Mouse (Mus musculus) CH12.LX (cell line): ENCODE data around the gene Sema3a. TPM values are rescaled to one million over a fixed set of nuclear protein-coding genes. Genes with fewer than 3 reads are reported as not detected.
A peak's percentile ranks its signal among the peaks of the same experiment; 100 is the strongest.

Experiments used
- DNase-seq: peaks from one replicate; pipeline ENCODE4 v3.0.0-alpha.2; 2013; ENCODE audit errors: extremely low read depth
- H3K27ac ChIP-seq: 2 replicates; pipeline ENCODE4 v1.5.1; 2012; ENCODE audit warnings: low read depth, mild to moderate bottlenecking, control low read depth, moderate library complexity; ENCODE audit not compliant: insufficient read depth
- H3K27me3 ChIP-seq: replicated peaks from 2 replicates; pipeline ENCODE3; 2012; ENCODE audit warnings: inconsistent platforms
- H3K36me3 ChIP-seq, 2 experiments: replicated peaks in 1 of 2; 2 replicates each; pipeline versions ENCODE3 to v1.6.1; 2012; ENCODE audit warnings: inconsistent platforms in 1 of 2, low read length in 1 of 2, mild to moderate bottlenecking in 1 of 2, mixed read lengths in 1 of 2, moderate library complexity in 1 of 2; ENCODE audit not compliant: control insufficient read depth in 1 of 2, insufficient read depth in 1 of 2
- H3K4me1 ChIP-seq, 2 experiments: 2 replicates each; pipeline ENCODE4 v1.6.1; 2012; ENCODE audit warnings: inconsistent platforms in 1 of 2, moderate library complexity in 1 of 2; ENCODE audit not compliant: insufficient read depth in 2 of 2, control insufficient read depth in 1 of 2
- H3K4me2 ChIP-seq: 2 replicates; pipeline ENCODE4 v1.6.1; 2012; ENCODE audit warnings: low read depth, mild to moderate bottlenecking, control low read depth; ENCODE audit not compliant: poor library complexity, insufficient read depth, severe bottlenecking
- H3K4me3 ChIP-seq, 3 experiments: fragments of 150-350 bp in 1 of 3; sonication (generic) in 1 of 3; replicated peaks in 1 of 3; 2 replicates each; pipeline versions ENCODE3 to v1.5.1; 2011 to 2012; ENCODE audit warnings: low read depth in 2 of 3, low read length in 2 of 3, mild to moderate bottlenecking in 2 of 3, moderate library complexity in 2 of 3, control low read depth in 1 of 3, improper control_type of control experiment in 1 of 3, inconsistent platforms in 1 of 3, mixed read lengths in 1 of 3; ENCODE audit not compliant: poor library complexity in 1 of 3
- H3K79me2 ChIP-seq: replicated peaks from 2 replicates; pipeline ENCODE4 v1.6.1; 2012; ENCODE audit warnings: mild to moderate bottlenecking, moderate library complexity; ENCODE audit not compliant: control insufficient read depth, poor library complexity, insufficient read depth, severe bottlenecking; ENCODE audit errors: extremely low read depth
- H3K9ac ChIP-seq: 2 replicates; pipeline ENCODE4 v1.6.1; 2012; ENCODE audit warnings: low read depth, mild to moderate bottlenecking, control low read depth, moderate library complexity; ENCODE audit not compliant: insufficient read depth
- H3K9me3 ChIP-seq: replicated peaks from 2 replicates; pipeline ENCODE3; 2012; ENCODE audit warnings: low read length, inconsistent platforms, mixed read lengths
- CTCF ChIP-seq, 2 experiments: IDR thresholded peaks in 1 of 2; conservative IDR thresholded peaks in 1 of 2; 2 replicates each; pipeline ENCODE4 v1.5.1; 2011 to 2012; ENCODE audit warnings: low read depth in 2 of 2, low read length in 2 of 2, improper control_type of control experiment in 1 of 2, inconsistent platforms in 1 of 2, mild to moderate bottlenecking in 1 of 2, moderate library complexity in 1 of 2
- ELF1 ChIP-seq: IDR thresholded peaks from 2 replicates; pipeline ENCODE4 v1.6.1; 2014; ENCODE audit warnings: low read depth, mild to moderate bottlenecking, inconsistent platforms, low read length, improper control_type of control experiment
- EP300 ChIP-seq: IDR thresholded peaks from 2 replicates; pipeline ENCODE4 v1.6.1; 2011; ENCODE audit warnings: low read length, improper control_type of control experiment
- GABPA ChIP-seq: IDR thresholded peaks from 2 replicates; pipeline ENCODE4 v1.6.1; 2012; ENCODE audit warnings: low read depth, low read length, improper control_type of control experiment, inconsistent platforms; ENCODE audit not compliant: insufficient replicate concordance
- HCFC1 ChIP-seq: IDR thresholded peaks from 2 replicates; pipeline ENCODE4 v1.6.1; 2012; ENCODE audit warnings: low read depth, mild to moderate bottlenecking, inconsistent platforms, low read length, improper control_type of control experiment
- IRF4 ChIP-seq: IDR thresholded peaks from 2 replicates; pipeline ENCODE4 v1.6.1; 2014; ENCODE audit warnings: low read depth, mild to moderate bottlenecking, inconsistent platforms, low read length, improper control_type of control experiment
- JUN ChIP-seq: IDR thresholded peaks from 2 replicates; pipeline ENCODE4 v1.6.1; 2011; ENCODE audit warnings: low read depth, mild to moderate bottlenecking, low read length, improper control_type of control experiment, moderate library complexity; ENCODE audit not compliant: insufficient read depth
- JUND ChIP-seq: conservative IDR thresholded peaks from 2 replicates; pipeline ENCODE4 v1.6.1; 2011; ENCODE audit warnings: low read depth, low read length, improper control_type of control experiment
- MEF2A ChIP-seq: IDR thresholded peaks from 2 replicates; pipeline ENCODE4 v1.6.1; 2014; ENCODE audit warnings: low read depth, mild to moderate bottlenecking, inconsistent platforms, low read length, improper control_type of control experiment, borderline replicate concordance
- NELFE ChIP-seq: IDR thresholded peaks from 2 replicates; pipeline ENCODE4 v1.6.1; 2011; ENCODE audit warnings: low read depth, low read length, improper control_type of control experiment
- NRF1 ChIP-seq: IDR thresholded peaks from 2 replicates; pipeline ENCODE4 v1.6.1; 2014; ENCODE audit warnings: low read depth, mild to moderate bottlenecking, inconsistent platforms, low read length, improper control_type of control experiment, moderate library complexity
- PAX5 ChIP-seq: IDR thresholded peaks from 2 replicates; pipeline ENCODE4 v1.6.1; 2012; ENCODE audit warnings: low read length, inconsistent platforms, mixed read lengths
- POLR2A ChIP-seq: IDR thresholded peaks from 2 replicates; pipeline ENCODE4 v1.6.1; 2011; ENCODE audit warnings: low read depth, mild to moderate bottlenecking, improper control_type of control experiment, low read length
- POLR2AphosphoS2 ChIP-seq: IDR thresholded peaks from 2 replicates; pipeline ENCODE4 v1.6.1; 2011; ENCODE audit warnings: low read depth, low read length, improper control_type of control experiment
- RAD21 ChIP-seq: IDR thresholded peaks from 2 replicates; pipeline ENCODE4 v1.6.1; 2011; ENCODE audit warnings: low read depth, mild to moderate bottlenecking, low read length, improper control_type of control experiment, moderate library complexity
- SMC3 ChIP-seq: IDR thresholded peaks from 2 replicates; pipeline ENCODE4 v1.6.1; 2011; ENCODE audit warnings: low read depth, low read length, improper control_type of control experiment
- TBP ChIP-seq: conservative IDR thresholded peaks from 2 replicates; pipeline ENCODE4 v1.6.1; 2011; ENCODE audit warnings: low read depth, low read length, improper control_type of control experiment
- UBTF ChIP-seq: IDR thresholded peaks from 2 replicates; pipeline ENCODE4 v1.6.1; 2012; ENCODE audit warnings: low read depth, mild to moderate bottlenecking, inconsistent platforms, low read length, improper control_type of control experiment, moderate library complexity
- ZNF384 ChIP-seq: IDR thresholded peaks from 2 replicates; pipeline ENCODE4 v1.6.1; 2012; ENCODE audit warnings: low read depth, low read length, improper control_type of control experiment, inconsistent platforms
- dilution Hi-C: fragments of 300-500 bp; cut with MboI; formaldehyde crosslinking; loops from 2 replicates; pipeline ENCODE4 v1.14.3; 2020; ENCODE audit warnings: low sequenced_read_pairs; ENCODE audit not compliant: extremely low pct_unique_long_range_greater_than_20kb, extremely low pct_ligation_motif_present
- in situ Hi-C: fragments of 300-500 bp; cut with MboI; formaldehyde crosslinking; loops from 3 replicates; pipeline ENCODE4 v1.14.3; 2019; ENCODE audit warnings: low sequenced_read_pairs, low pct_ligation_motif_present, low pct_unique_long_range_greater_than_20kb, mixed read lengths
- polyA plus RNA-seq: library from polyadenylated mRNA; unstranded; fragments of >175 nt; gene quantifications from 2 replicates; pipeline ENCODE4 v1.2.1, GENCODE M21; 2012; ENCODE audit warnings: low read depth; ENCODE audit not compliant: insufficient read length
- total RNA-seq, 2 experiments: library from RNA; depleted of rRNA; stranded (reverse); fragments of 300-350 nt in 1 of 2; fragments of >200 nt in 1 of 2; gene quantifications; 2 replicates each; pipeline ENCODE4 v1.2.3; 2012 to 2014

Gene Sema3a
- total and polyA plus RNA-seq, 3 experiments: not detected

DNA sequence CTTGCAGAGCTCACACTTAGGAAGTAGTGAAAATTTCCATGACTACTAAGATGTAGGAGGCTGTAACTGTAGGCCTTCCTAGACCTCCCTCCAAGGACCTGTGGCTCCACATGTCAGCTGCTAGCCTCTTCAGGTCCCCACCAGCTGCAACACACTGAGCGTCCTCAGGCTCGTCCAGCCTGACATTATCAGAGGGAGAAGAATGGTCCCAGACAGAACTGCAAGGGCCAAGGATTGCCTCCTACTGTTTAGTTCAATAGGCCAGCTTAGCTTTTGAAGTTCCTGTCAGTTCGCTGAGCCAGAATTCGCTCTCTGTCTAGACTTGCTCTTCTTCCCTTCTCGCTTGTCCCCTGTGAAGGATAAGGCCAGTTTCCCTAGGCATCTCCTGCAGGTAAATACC is 504.7 kb downstream of the Sema3a start:
- no peak for DNase-seq
- in situ Hi-C loops (loop anchor here (25.0 kb wide), 1 partner anchor 1068 kb away; no protein-coding TSS in a partner anchor), dilution Hi-C loops (no loop called here)
- Histone ChIP-seq H3K27me3 (no peaks in the 10 kb centered on the region), H3K4me1 (0 out of 4 replicates have a peak, but pooled peaks cover 0 to 2% of the 10 kb centered on the region in 2 experiments), H3K36me3 (no peaks in the 10 kb centered on the region), H3K9ac (no peak overlapping the region), H3K4me2 (no peak overlapping the region), H3K9me3 (peaks cover 44% of the 10 kb centered on the region), H3K27ac (no peak overlapping the region), H3K4me3 (no peak overlapping the region), H3K79me2 (no peaks in the 10 kb centered on the region)
- no peak for TF ChIP-seq ZNF384

DNA sequence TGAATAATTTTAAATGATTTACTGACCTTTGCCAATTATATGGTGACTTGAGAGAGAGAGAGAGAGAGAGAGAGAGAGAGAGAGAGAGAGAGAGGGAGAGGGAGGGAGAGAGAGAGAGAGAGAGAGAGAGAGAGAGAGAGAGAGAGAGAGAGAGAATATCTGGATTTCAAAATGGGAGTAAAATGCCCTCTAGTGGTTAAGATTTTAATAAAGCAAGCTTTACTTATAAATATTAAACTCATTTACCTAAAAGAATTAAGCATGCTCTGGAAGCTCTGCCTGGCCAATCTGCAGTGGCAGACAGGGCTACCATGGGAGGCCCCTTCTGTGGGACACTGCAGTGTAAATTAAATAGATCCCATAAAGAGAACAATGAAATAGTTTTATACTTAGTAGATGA is 505.5 kb downstream of the Sema3a start:
- H3K27me3 ChIP-seq: no peaks in the 10 kb centered on the region
- H3K9ac ChIP-seq: no peak overlapping the region
- H3K79me2 ChIP-seq: no peaks in the 10 kb centered on the region
- DNase-seq: no peak
- no peak overlapping the region for H3K4me3 ChIP-seq
- no peaks in the 10 kb centered on the region for H3K36me3 ChIP-seq
- H3K4me1 ChIP-seq: 0 out of 4 replicates have a peak, but pooled peaks cover 0 to 2% of the 10 kb centered on the region in 2 experiments
- H3K4me2 ChIP-seq: no peak overlapping the region
- in situ Hi-C loops (loop anchor here (25.0 kb wide), 1 partner anchor 1068 kb away; no protein-coding TSS in a partner anchor), dilution Hi-C loops (no loop called here)
- H3K27ac ChIP-seq: no peak overlapping the region
- peaks cover 47% of the 10 kb centered on the region for H3K9me3 ChIP-seq
- TF ChIP-seq JUN: no peak
- no peak for TF ChIP-seq POLR2A
- peak in 1 of 2 experiments; percentile 27; a peak in 1 of 4 replicates for TF ChIP-seq CTCF (conservative IDR thresholded peaks at IDR 0.05 in 1 of 2, IDR thresholded peaks at IDR 0.05 in 1 of 2; ENCODE audit: low read depth in 2 of 2, low read length in 2 of 2)
- TF ChIP-seq JUND: peak; percentile 42; the same call in 1 of the 2 replicates

DNA sequence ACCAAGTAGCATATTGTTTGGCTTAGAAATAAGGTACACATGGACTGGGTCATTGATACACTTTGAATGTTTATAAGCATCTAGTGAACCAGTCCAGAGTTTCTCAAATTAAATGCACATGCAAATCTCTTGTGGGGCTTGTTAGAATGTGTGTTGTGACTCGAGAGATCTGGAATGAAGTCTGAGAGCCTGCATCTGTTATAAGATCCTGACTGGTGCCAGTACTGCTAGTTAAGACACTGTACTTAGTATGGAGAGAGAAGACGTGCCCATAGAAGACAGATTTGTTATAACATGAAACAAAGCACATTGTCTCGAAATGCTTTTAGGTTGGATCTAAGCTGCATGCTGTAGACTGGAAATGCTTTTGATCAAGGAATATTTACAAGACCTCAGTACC is 511.0 kb downstream of the Sema3a start:
- Histone ChIP-seq H3K4me1 (no peaks in the 10 kb centered on the region), H3K27ac (no peak overlapping the region), H3K79me2 (no peaks in the 10 kb centered on the region), H3K27me3 (no peaks in the 10 kb centered on the region), H3K4me3 (no peak overlapping the region), H3K4me2 (no peak overlapping the region), H3K9me3 (peaks cover 33% of the 10 kb centered on the region), H3K9ac (no peak overlapping the region), H3K36me3 (no peaks in the 10 kb centered on the region)
- dilution Hi-C loops (no loop called here), in situ Hi-C loops (loop anchor here (25.0 kb wide), 1 partner anchor 1074 kb away; no protein-coding TSS in a partner anchor)
- DNase-seq: no peak
- TF ChIP-seq NRF1 (no peak), NELFE (no peak), POLR2AphosphoS2 (no peak), POLR2A (no peak), CTCF (conservative IDR thresholded peaks at IDR 0.05 in 1 of 2, IDR thresholded peaks at IDR 0.05 in 1 of 2; ENCODE audit: low read depth in 2 of 2, low read length in 2 of 2) (no peak), MEF2A (no peak), IRF4 (no peak), SMC3 (no peak), HCFC1 (no peak), JUN (no peak), ELF1 (no peak), JUND (no peak), RAD21 (no peak), PAX5 (no peak), EP300 (no peak), GABPA (no peak), UBTF (no peak), TBP (no peak)
